Mouse (Mus musculus) right cerebral cortex, postnatal 10 days (tissue): ENCODE results near the gene Zfp146.
A peak's percentile ranks its signal among the peaks of the same experiment; 100 is the strongest.
"Not testable (repeated sequence)": the region's sequence is repeated elsewhere in the genome, so short reads cannot be mapped to it uniquely, and the experiment has no call there.

ENCODE experiments used
- DNase-seq, 2 experiments: peaks; one replicate each; pipeline ENCODE4 v3.0.0; 2021; ENCODE audit warnings: low spot score in 2 of 2

Gene Zfp146

GRCm38 (mm10) chr7:30122188-30122530 lies 47.4 kb downstream of the Zfp146 start:
- DNase-seq = no peak

DNA sequence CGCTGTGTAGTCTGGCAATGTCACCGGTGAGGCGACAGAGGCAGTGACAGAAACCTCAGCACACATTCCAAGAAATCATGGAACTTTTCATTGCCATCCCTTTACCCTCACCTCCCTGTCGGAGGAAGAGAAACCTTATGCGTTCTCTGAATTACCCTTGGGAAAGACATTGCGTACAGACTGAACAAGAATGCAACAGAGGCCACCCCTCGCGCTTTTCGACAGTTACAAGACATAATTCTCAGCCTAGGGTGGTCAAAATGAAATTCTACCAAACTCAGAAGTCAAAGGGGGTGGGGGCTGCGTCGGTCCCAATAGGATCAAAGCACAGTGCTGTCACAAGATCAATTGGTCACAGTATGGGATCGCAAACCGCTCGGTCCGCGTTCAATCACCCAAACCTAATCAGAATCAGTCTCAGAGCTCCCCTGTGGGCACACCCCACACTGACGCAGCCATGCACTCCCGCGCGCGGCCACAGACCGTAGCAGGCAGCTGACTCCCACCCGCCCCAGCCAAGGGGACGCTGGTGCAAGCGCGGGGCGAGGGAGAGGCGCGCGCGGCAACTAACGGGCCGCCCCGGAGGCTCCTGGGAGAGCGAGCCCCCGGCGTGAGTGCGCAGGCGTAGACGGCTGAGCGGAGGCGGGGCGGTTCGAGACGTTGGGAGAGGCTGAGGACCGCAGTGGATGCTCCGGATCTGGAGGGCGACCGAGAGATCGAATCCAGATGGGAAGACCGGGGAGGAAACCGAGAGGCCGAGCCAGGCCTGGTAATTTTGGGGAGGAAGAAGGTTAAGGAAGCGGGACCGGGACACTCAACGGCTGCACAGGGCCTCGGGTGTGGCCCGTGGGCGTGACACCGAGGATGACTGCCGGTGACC lies 48.0 kb downstream of the Zfp146 start, which contains the start of gene Zfp382:
Gene Zfp382, plus strand, starts transcription at position 635 of the 880 bp plus-strand sequence.
- peak; percentile 93 for DNase-seq

GRCm38 (mm10) chr7:30117935-30118334 lies 51.6 kb downstream of the Zfp146 start:
- DNase-seq = not testable (repeated sequence)

DNA sequence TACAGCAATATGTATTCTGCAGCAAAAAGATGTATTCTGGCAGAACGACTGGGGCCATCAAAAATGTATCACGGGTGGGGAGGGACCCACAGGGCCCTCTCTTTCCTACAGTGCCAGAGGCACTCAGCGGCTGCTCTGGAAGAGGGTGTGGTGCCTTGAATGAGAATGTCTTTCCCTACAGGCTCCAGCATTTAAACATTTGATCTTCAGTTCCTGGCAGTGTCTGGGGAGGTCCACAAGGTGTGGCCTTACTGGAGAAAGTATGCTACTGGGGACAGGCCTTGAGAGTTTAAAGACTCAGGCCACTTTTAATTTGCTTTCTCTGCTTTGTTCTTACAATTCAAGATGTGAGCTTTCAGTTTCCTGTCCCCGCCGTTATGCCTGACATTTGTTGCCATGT lies 53.5 kb downstream of the Zfp146 start:
- DNase-seq = no peak
